Comparison of ENCODE assay signal across 11 mouse cellular contexts in genomic region chr4:139111421-139111820, GRCm38 (mm10). TPM values are rescaled to one million over a fixed set of nuclear protein-coding genes. Genes with fewer than 3 reads are reported as not detected.
DNase-seq lines count a peak whose midpoint lies in the region; ATAC-seq and TF ChIP-seq lines count a peak whose summit lies in the region.
"Had no signal": no experiment of that assay in that cellular context is flagged by ENCODE, and none has a peak within 500 bp of the region (broad histone marks: within the 10 kb centered on the region; RNA-seq: fewer than 3 reads in every experiment).

No protein-coding gene starts in this region.

- no peaks in the 10 kb centered on the region for H3K27me3 ChIP-seq in heart, embryonic 16.5 days (ENCODE audit: control insufficient read depth, insufficient read depth, low read length)
- no peaks in the 10 kb centered on the region for H3K27me3 ChIP-seq in embryonic facial prominence, embryonic 12.5 days
- no peaks in the 10 kb centered on the region for H3K27me3 ChIP-seq in intestine, embryonic 16.5 days (replicated peaks; ENCODE audit: control insufficient read depth, insufficient read depth, low read length)
- H3K27me3 ChIP-seq in limb, embryonic 14.5 days (ENCODE audit: control insufficient read depth, insufficient read depth, low read length) = no peaks in the 10 kb centered on the region

- no peak for TF ChIP-seq POLR2A in limb, embryonic 14.5 days (IDR thresholded peaks at IDR 0.05; ENCODE audit: borderline replicate concordance, extremely low read depth, insufficient read depth, insufficient read length)

- H3K9me3 ChIP-seq in heart, embryonic 16.5 days (replicated peaks; ENCODE audit: control insufficient read depth, low read length) = no peaks in the 10 kb centered on the region
- no peaks in the 10 kb centered on the region for H3K9me3 ChIP-seq in embryonic facial prominence, embryonic 12.5 days
- no peaks in the 10 kb centered on the region for H3K9me3 ChIP-seq in intestine, embryonic 16.5 days (ENCODE audit: control insufficient read depth, low read length)
- H3K9me3 ChIP-seq in limb, embryonic 14.5 days (ENCODE audit: control insufficient read depth, low read length) = no peaks in the 10 kb centered on the region

- peak overlapping the region; percentile 4 for H3K27ac ChIP-seq in heart, embryonic 16.5 days (ENCODE audit: low read length)
- peak overlapping the region; percentile 72 for H3K27ac ChIP-seq in embryonic facial prominence, embryonic 12.5 days
- peak overlapping the region; percentile 62 for H3K27ac ChIP-seq in intestine, embryonic 16.5 days (ENCODE audit: low read length)
- peak overlapping the region; percentile 65 for H3K27ac ChIP-seq in limb, embryonic 14.5 days (replicated peaks; ENCODE audit: low read depth, low read length)

- ATAC-seq in heart, embryonic 16.5 days (replicated peaks; ENCODE audit: extremely low read depth, insufficient read depth, low FRiP score) = no peak
- ATAC-seq in embryonic facial prominence, embryonic 12.5 days (ENCODE audit: insufficient number of reproducible peaks, insufficient read depth, low FRiP score, low TSS enrichment) = no peak
- peak; percentile 48; the same call in 1 of the 2 replicates for ATAC-seq in intestine, embryonic 16.5 days
- no peak for ATAC-seq in limb, embryonic 14.5 days (ENCODE audit: low FRiP score, low read depth)

- H3K9ac ChIP-seq in heart, embryonic 16.5 days (ENCODE audit: low read length) = peak overlapping the region; percentile 26; the same call in 1 of the 2 replicates
- no peak overlapping the region for H3K9ac ChIP-seq in embryonic facial prominence, embryonic 12.5 days
- H3K9ac ChIP-seq in intestine, embryonic 16.5 days (ENCODE audit: low read depth, low read length) = no peak overlapping the region
- H3K9ac ChIP-seq in limb, embryonic 14.5 days (ENCODE audit: low read depth, low read length, severe bottlenecking) = no peak overlapping the region

- H3K4me2 ChIP-seq in heart, embryonic 16.5 days (ENCODE audit: low read depth, low read length) = no peak overlapping the region
- H3K4me2 ChIP-seq in embryonic facial prominence, embryonic 12.5 days (replicated peaks) = no peak overlapping the region
- peak overlapping the region; percentile 5 for H3K4me2 ChIP-seq in intestine, embryonic 16.5 days (ENCODE audit: low read depth, low read length)
- no peak overlapping the region for H3K4me2 ChIP-seq in limb, embryonic 14.5 days (replicated peaks; ENCODE audit: low read depth, low read length, severe bottlenecking)

- no peak overlapping the region for H3K4me3 ChIP-seq in heart, embryonic 16.5 days (ENCODE audit: low read length)
- no peak overlapping the region for H3K4me3 ChIP-seq in embryonic facial prominence, embryonic 12.5 days
- H3K4me3 ChIP-seq in intestine, embryonic 16.5 days (ENCODE audit: low read length) = no peak overlapping the region
- H3K4me3 ChIP-seq in limb, embryonic 14.5 days (replicated peaks; ENCODE audit: low read length) = no peak overlapping the region

- no peak for DNase-seq in heart, adult 11 months
- no peak for DNase-seq in limb, embryonic 14.5 days (ENCODE audit: low spot score)
- DNase-seq in frontal cortex, postnatal 14 days (ENCODE audit: low spot score in 2 of 2) = no peak
- no peak for DNase-seq in layer of hippocampus, adult 18-20 months (ENCODE audit: low spot score in 2 of 2)
- DNase-seq in right cerebral cortex, postnatal 36 days (ENCODE audit: low spot score in 2 of 2) = no peak
- DNase-seq: thymus, adult 2 months had no signal

- H3K4me1 ChIP-seq in heart, embryonic 16.5 days (ENCODE audit: control insufficient read depth, insufficient read depth, low read length) = peaks cover 35% of the 10 kb centered on the region
- H3K4me1 ChIP-seq in embryonic facial prominence, embryonic 12.5 days = peaks cover 24% of the 10 kb centered on the region
- peaks cover 36% of the 10 kb centered on the region for H3K4me1 ChIP-seq in intestine, embryonic 16.5 days (ENCODE audit: control insufficient read depth, insufficient read depth, low read length)
- H3K4me1 ChIP-seq in limb, embryonic 14.5 days (ENCODE audit: control insufficient read depth, insufficient read depth, low read length) = 0 out of 2 replicates have a peak, but pooled peaks cover 7% of the 10 kb centered on the region

- 39% methylated on average over 3 of the region's 3 CpGs for WGBS in heart, embryonic 16.5 days
- 35% methylated on average over 3 of the region's 3 CpGs for WGBS in embryonic facial prominence, embryonic 12.5 days
- 23% methylated on average over 3 of the region's 3 CpGs for WGBS in intestine, embryonic 16.5 days
- 41% methylated on average over 3 of the region's 3 CpGs for WGBS in limb, embryonic 14.5 days

- no peaks in the 10 kb centered on the region for H3K36me3 ChIP-seq in heart, embryonic 16.5 days (ENCODE audit: control insufficient read depth, insufficient read depth)
- H3K36me3 ChIP-seq in embryonic facial prominence, embryonic 12.5 days = no peaks in the 10 kb centered on the region
- no peaks in the 10 kb centered on the region for H3K36me3 ChIP-seq in intestine, embryonic 16.5 days (ENCODE audit: control insufficient read depth, insufficient read depth, low read length)
- H3K36me3 ChIP-seq in limb, embryonic 14.5 days (ENCODE audit: control insufficient read depth, insufficient read depth, low read length) = no peaks in the 10 kb centered on the region; the same call in 1 of the 2 replicates

RNA-seq across cellular contexts. Expression of gene Nbl1, which starts 18.6 kb away (rescaled TPM):
- polyA plus RNA-seq in heart, embryonic 16.5 days (2015; fragmentation: Nextera tagmentation; extraction: Ambion mirVana) = 25.8 and 28.9 TPM in 2 replicates
- polyA plus RNA-seq in embryonic facial prominence, embryonic 12.5 days (2016; fragmentation: Nextera tagmentation; extraction: Ambion mirVana) = 160 and 161 TPM in 2 replicates
- 38.9 and 43.3 TPM in 2 replicates for polyA plus RNA-seq in intestine, embryonic 16.5 days (2015; fragmentation: Nextera tagmentation; extraction: Ambion mirVana)
- 149 and 171 TPM in 2 replicates for polyA plus RNA-seq in limb, embryonic 14.5 days (2012; rRNA removed)
- polyA plus RNA-seq in limb, embryonic 14.5 days (2014; fragmentation: Nextera tagmentation; extraction: Ambion mirVana) = 157 and 176 TPM in 2 replicates
- total RNA-seq in layer of hippocampus, adult 18-20 months (2021) = 10 to 100 TPM; 80.3 to 92.2 TPM
- total RNA-seq: common myeloid progenitor, adult 5-6 weeks had no signal

RNA-seq across cellular contexts. Expression of gene Minos1, which starts 19.5 kb away (rescaled TPM):
- polyA plus RNA-seq in heart, embryonic 16.5 days (2015; fragmentation: Nextera tagmentation; extraction: Ambion mirVana) = 640 and 697 TPM in 2 replicates
- 505 and 512 TPM in 2 replicates for polyA plus RNA-seq in embryonic facial prominence, embryonic 12.5 days (2016; fragmentation: Nextera tagmentation; extraction: Ambion mirVana)
- 658 and 660 TPM in 2 replicates for polyA plus RNA-seq in intestine, embryonic 16.5 days (2015; fragmentation: Nextera tagmentation; extraction: Ambion mirVana)
- 122 and 178 TPM in 2 replicates for polyA plus RNA-seq in limb, embryonic 14.5 days (2012; rRNA removed)
- 460 and 510 TPM in 2 replicates for polyA plus RNA-seq in limb, embryonic 14.5 days (2014; fragmentation: Nextera tagmentation; extraction: Ambion mirVana)
- 100 to 1,000 TPM; 189 to 193 TPM for total RNA-seq in layer of hippocampus, adult 18-20 months (2021)

RNA-seq across cellular contexts. Expression of gene Htr6, which starts 36.1 kb away (rescaled TPM):
- polyA plus RNA-seq in heart, embryonic 16.5 days (2015; fragmentation: Nextera tagmentation; extraction: Ambion mirVana) = not detected in 2 replicates
- 0.40 and 0.67 TPM in 2 replicates for polyA plus RNA-seq in embryonic facial prominence, embryonic 12.5 days (2016; fragmentation: Nextera tagmentation; extraction: Ambion mirVana)
- polyA plus RNA-seq in intestine, embryonic 16.5 days (2015; fragmentation: Nextera tagmentation; extraction: Ambion mirVana) = 0.05 TPM in 1 of 2 replicates, not detected in the other
- 1.2 and 2.2 TPM in 2 replicates for polyA plus RNA-seq in limb, embryonic 14.5 days (2012; rRNA removed)
- polyA plus RNA-seq in limb, embryonic 14.5 days (2014; fragmentation: Nextera tagmentation; extraction: Ambion mirVana) = 0.22 and 0.35 TPM in 2 replicates
- total RNA-seq in layer of hippocampus, adult 18-20 months (2021) = 1 to 10 TPM; 6.5 to 7.6 TPM
- total RNA-seq: common myeloid progenitor, adult 5-6 weeks; hematopoietic stem cell, adult 5-6 weeks had no signal
- polyA plus RNA-seq: thymus, adult 2 months had no signal

Comparison
In these comparisons a context has a peak if more than half of its experiments do, and no peak if none do; other contexts are left out.
1. H3K27ac ChIP-seq: peak in every context shown above with its lines; median percentile 72 in embryonic facial prominence, embryonic 12.5 days; 65 in limb, embryonic 14.5 days; 62 in intestine, embryonic 16.5 days; 4 in heart, embryonic 16.5 days.